Mouse (Mus musculus) kidney, adult 2 months (tissue): ENCODE measurements around the gene Dennd2a.

Source experiments
- CTCF ChIP-seq: fragments of 200-500 bp; conservative IDR thresholded peaks from 2 replicates; pipeline ENCODE4 v1.5.1; 2011; ENCODE audit warnings: low read depth, mild to moderate bottlenecking, control low read depth, low read length, moderate library complexity, mixed read lengths; ENCODE audit not compliant: insufficient read depth, insufficient read length
- POLR2A ChIP-seq: fragments of 200-500 bp; IDR thresholded peaks from one replicate; pipeline ENCODE4 v1.6.1; 2011; ENCODE audit warnings: low read depth, low read length, control low read depth

DNA sequence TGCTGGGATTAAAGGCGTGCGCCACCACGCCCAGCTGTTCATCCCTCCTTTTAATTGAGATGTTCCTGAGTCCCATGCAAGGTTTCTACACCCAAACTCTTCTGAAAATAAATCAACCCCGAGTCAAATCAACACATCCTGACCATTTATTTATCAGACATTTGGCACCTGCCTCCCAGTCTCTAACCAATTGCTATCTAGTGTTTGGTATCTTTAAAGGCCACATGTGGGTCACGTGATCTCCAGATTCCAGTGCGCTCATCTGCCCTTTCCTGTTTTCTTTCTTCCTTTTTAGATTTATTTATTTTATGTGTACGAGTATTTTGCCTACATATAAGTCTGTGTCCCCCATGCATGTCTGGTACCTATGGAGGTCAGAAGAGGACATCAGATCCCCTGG is 134.0 kb downstream of the Dennd2a start:
- TF ChIP-seq CTCF (no peak), POLR2A (no peak)
